Mouse (Mus musculus) CH12.LX (cell line): ENCODE measurements around the gene Mcf2l. TPM values are rescaled to one million over a fixed set of nuclear protein-coding genes. Genes with fewer than 3 reads are reported as not detected.

Source experiments
- DNase-seq: peaks from one replicate; pipeline ENCODE4 v3.0.0-alpha.2; 2013; ENCODE audit errors: extremely low read depth
- H3K27ac ChIP-seq: 2 replicates; pipeline ENCODE4 v1.5.1; 2012; ENCODE audit warnings: low read depth, mild to moderate bottlenecking, control low read depth, moderate library complexity; ENCODE audit not compliant: insufficient read depth
- H3K27me3 ChIP-seq: replicated peaks from 2 replicates; pipeline ENCODE3; 2012; ENCODE audit warnings: inconsistent platforms
- H3K36me3 ChIP-seq, 2 experiments: replicated peaks in 1 of 2; 2 replicates each; pipeline versions ENCODE3 to v1.6.1; 2012; ENCODE audit warnings: inconsistent platforms in 1 of 2, low read length in 1 of 2, mild to moderate bottlenecking in 1 of 2, mixed read lengths in 1 of 2, moderate library complexity in 1 of 2; ENCODE audit not compliant: control insufficient read depth in 1 of 2, insufficient read depth in 1 of 2
- H3K4me1 ChIP-seq, 2 experiments: 2 replicates each; pipeline ENCODE4 v1.6.1; 2012; ENCODE audit warnings: inconsistent platforms in 1 of 2, moderate library complexity in 1 of 2; ENCODE audit not compliant: insufficient read depth in 2 of 2, control insufficient read depth in 1 of 2
- H3K4me2 ChIP-seq: 2 replicates; pipeline ENCODE4 v1.6.1; 2012; ENCODE audit warnings: low read depth, mild to moderate bottlenecking, control low read depth; ENCODE audit not compliant: poor library complexity, insufficient read depth, severe bottlenecking
- H3K4me3 ChIP-seq, 3 experiments: fragments of 150-350 bp in 1 of 3; sonication (generic) in 1 of 3; replicated peaks in 1 of 3; 2 replicates each; pipeline versions ENCODE3 to v1.5.1; 2011 to 2012; ENCODE audit warnings: low read depth in 2 of 3, low read length in 2 of 3, mild to moderate bottlenecking in 2 of 3, moderate library complexity in 2 of 3, control low read depth in 1 of 3, improper control_type of control experiment in 1 of 3, inconsistent platforms in 1 of 3, mixed read lengths in 1 of 3; ENCODE audit not compliant: poor library complexity in 1 of 3
- H3K79me2 ChIP-seq: replicated peaks from 2 replicates; pipeline ENCODE4 v1.6.1; 2012; ENCODE audit warnings: mild to moderate bottlenecking, moderate library complexity; ENCODE audit not compliant: control insufficient read depth, poor library complexity, insufficient read depth, severe bottlenecking; ENCODE audit errors: extremely low read depth
- H3K9ac ChIP-seq: 2 replicates; pipeline ENCODE4 v1.6.1; 2012; ENCODE audit warnings: low read depth, mild to moderate bottlenecking, control low read depth, moderate library complexity; ENCODE audit not compliant: insufficient read depth
- H3K9me3 ChIP-seq: replicated peaks from 2 replicates; pipeline ENCODE3; 2012; ENCODE audit warnings: low read length, inconsistent platforms, mixed read lengths
- BHLHE40 ChIP-seq: IDR thresholded peaks from 2 replicates; pipeline ENCODE4 v1.6.1; 2011; ENCODE audit warnings: mild to moderate bottlenecking, low read depth, low read length, improper control_type of control experiment
- CHD2 ChIP-seq: IDR thresholded peaks from 2 replicates; pipeline ENCODE4 v1.6.1; 2011; ENCODE audit warnings: low read length, improper control_type of control experiment
- E2F4 ChIP-seq: IDR thresholded peaks from 2 replicates; pipeline ENCODE4 v1.6.1; 2011; ENCODE audit warnings: low read depth, low read length, improper control_type of control experiment; ENCODE audit not compliant: insufficient replicate concordance
- ELF1 ChIP-seq: IDR thresholded peaks from 2 replicates; pipeline ENCODE4 v1.6.1; 2014; ENCODE audit warnings: low read depth, mild to moderate bottlenecking, inconsistent platforms, low read length, improper control_type of control experiment
- KAT2A ChIP-seq: IDR thresholded peaks from 2 replicates; pipeline ENCODE4 v1.6.1; 2012; ENCODE audit warnings: low read length, improper control_type of control experiment, inconsistent platforms; ENCODE audit not compliant: insufficient replicate concordance
- MAFK ChIP-seq: IDR thresholded peaks from 2 replicates; pipeline ENCODE4 v1.6.1; 2011; ENCODE audit warnings: low read length, improper control_type of control experiment; ENCODE audit not compliant: insufficient replicate concordance
- MAX ChIP-seq: IDR thresholded peaks from 2 replicates; pipeline ENCODE4 v1.6.1; 2011; ENCODE audit warnings: low read length, improper control_type of control experiment
- MAZ ChIP-seq: IDR thresholded peaks from 2 replicates; pipeline ENCODE4 v1.6.1; 2012; ENCODE audit warnings: low read depth, mild to moderate bottlenecking, inconsistent platforms, low read length, improper control_type of control experiment, moderate library complexity
- MYC ChIP-seq: IDR thresholded peaks from 2 replicates; pipeline ENCODE4 v1.6.1; 2011; ENCODE audit warnings: low read depth, mild to moderate bottlenecking, improper control_type of control experiment, low read length
- POLR2A ChIP-seq: IDR thresholded peaks from 2 replicates; pipeline ENCODE4 v1.6.1; 2011; ENCODE audit warnings: low read depth, mild to moderate bottlenecking, improper control_type of control experiment, low read length
- POLR2AphosphoS2 ChIP-seq: IDR thresholded peaks from 2 replicates; pipeline ENCODE4 v1.6.1; 2011; ENCODE audit warnings: low read depth, low read length, improper control_type of control experiment
- RAD21 ChIP-seq: IDR thresholded peaks from 2 replicates; pipeline ENCODE4 v1.6.1; 2011; ENCODE audit warnings: low read depth, mild to moderate bottlenecking, low read length, improper control_type of control experiment, moderate library complexity
- SMC3 ChIP-seq: IDR thresholded peaks from 2 replicates; pipeline ENCODE4 v1.6.1; 2011; ENCODE audit warnings: low read depth, low read length, improper control_type of control experiment
- TCF12 ChIP-seq: IDR thresholded peaks from 2 replicates; pipeline ENCODE4 v1.6.1; 2014; ENCODE audit warnings: low read depth, mild to moderate bottlenecking, inconsistent platforms, low read length, improper control_type of control experiment
- UBTF ChIP-seq: IDR thresholded peaks from 2 replicates; pipeline ENCODE4 v1.6.1; 2012; ENCODE audit warnings: low read depth, mild to moderate bottlenecking, inconsistent platforms, low read length, improper control_type of control experiment, moderate library complexity
- USF2 ChIP-seq: conservative IDR thresholded peaks from 2 replicates; pipeline ENCODE4 v1.6.1; 2011; ENCODE audit warnings: low read depth, low read length, improper control_type of control experiment
- ZMIZ1 ChIP-seq: IDR thresholded peaks from 2 replicates; pipeline ENCODE4 v1.6.1; 2012; ENCODE audit warnings: low read depth, mild to moderate bottlenecking, inconsistent platforms, low read length, improper control_type of control experiment
- dilution Hi-C: fragments of 300-500 bp; cut with MboI; formaldehyde crosslinking; loops from 2 replicates; pipeline ENCODE4 v1.14.3; 2020; ENCODE audit warnings: low sequenced_read_pairs; ENCODE audit not compliant: extremely low pct_unique_long_range_greater_than_20kb, extremely low pct_ligation_motif_present
- in situ Hi-C: fragments of 300-500 bp; cut with MboI; formaldehyde crosslinking; loops from 3 replicates; pipeline ENCODE4 v1.14.3; 2019; ENCODE audit warnings: low sequenced_read_pairs, low pct_ligation_motif_present, low pct_unique_long_range_greater_than_20kb, mixed read lengths
- polyA plus RNA-seq: library from polyadenylated mRNA; unstranded; fragments of >175 nt; gene quantifications from 2 replicates; pipeline ENCODE4 v1.2.1, GENCODE M21; 2012; ENCODE audit warnings: low read depth; ENCODE audit not compliant: insufficient read length
- total RNA-seq, 2 experiments: library from RNA; depleted of rRNA; stranded (reverse); fragments of 300-350 nt in 1 of 2; fragments of >200 nt in 1 of 2; gene quantifications; 2 replicates each; pipeline ENCODE4 v1.2.3; 2012 to 2014

Mcf2l gene
- total and polyA plus RNA-seq, 3 experiments, result not detected

GRCm38 (mm10) chr8:12851241-12851640, 22.4 kb upstream of the Mcf2l start:
- H3K27ac ChIP-seq, result no peak overlapping the region
- in situ Hi-C loops (no loop called here), dilution Hi-C loops (no loop called here)
- no peaks in the 10 kb centered on the region for H3K36me3 ChIP-seq
- H3K79me2 ChIP-seq, result no peaks in the 10 kb centered on the region
- H3K4me3 ChIP-seq, result no peak overlapping the region
- peaks cover 92% of the 10 kb centered on the region for H3K27me3 ChIP-seq
- TF ChIP-seq E2F4 (no peak), UBTF (no peak), CHD2 (no peak)
- H3K9ac ChIP-seq, result no peak overlapping the region
- H3K4me2 ChIP-seq, result no peak overlapping the region
- DNase-seq, result no peak
- H3K4me1 ChIP-seq, result no peaks in the 10 kb centered on the region
- H3K9me3 ChIP-seq, result no peaks in the 10 kb centered on the region

GRCm38 (mm10) chr8:12856038-12856437, 17.6 kb upstream of the Mcf2l start:
- dilution Hi-C loops (no loop called here), in situ Hi-C loops (no loop called here)
- no peak overlapping the region for H3K4me2 ChIP-seq
- no peaks in the 10 kb centered on the region for H3K36me3 ChIP-seq
- H3K9me3 ChIP-seq, result no peaks in the 10 kb centered on the region
- peaks cover 94% of the 10 kb centered on the region for H3K27me3 ChIP-seq
- H3K27ac ChIP-seq, result no peak overlapping the region
- TF ChIP-seq RAD21 (no peak), BHLHE40 (no peak), ZMIZ1 (no peak), POLR2AphosphoS2 (no peak), MAFK (no peak), MAX (no peak)
- no peak overlapping the region for H3K9ac ChIP-seq
- H3K79me2 ChIP-seq, result no peaks in the 10 kb centered on the region
- H3K4me1 ChIP-seq, result no peaks in the 10 kb centered on the region
- H3K4me3 ChIP-seq, result no peak overlapping the region
- no peak for DNase-seq

GRCm38 (mm10) chr8:12863061-12863460, 10.5 kb upstream of the Mcf2l start:
- no peak overlapping the region for H3K9ac ChIP-seq
- dilution Hi-C loops, result no loop called here
- no peak overlapping the region for H3K27ac ChIP-seq
- no peak for DNase-seq
- TF ChIP-seq RAD21 (no peak), MYC (no peak), MAZ (no peak), ELF1 (no peak), USF2 (no peak), POLR2A (no peak), E2F4 (no peak), SMC3 (no peak), TCF12 (no peak), MAX (no peak), MAFK (no peak), KAT2A (no peak)
- H3K4me1 ChIP-seq, result no peaks in the 10 kb centered on the region
- no peaks in the 10 kb centered on the region for H3K79me2 ChIP-seq
- in situ Hi-C loops, result no loop called here
- no peaks in the 10 kb centered on the region for H3K36me3 ChIP-seq
- H3K27me3 ChIP-seq, result peaks cover 97% of the 10 kb centered on the region
- no peak overlapping the region for H3K4me3 ChIP-seq
- H3K4me2 ChIP-seq, result no peak overlapping the region
- H3K9me3 ChIP-seq, result no peaks in the 10 kb centered on the region
